Mouse (Mus musculus): ENCODE data around the gene Ncapd2.

DNA sequence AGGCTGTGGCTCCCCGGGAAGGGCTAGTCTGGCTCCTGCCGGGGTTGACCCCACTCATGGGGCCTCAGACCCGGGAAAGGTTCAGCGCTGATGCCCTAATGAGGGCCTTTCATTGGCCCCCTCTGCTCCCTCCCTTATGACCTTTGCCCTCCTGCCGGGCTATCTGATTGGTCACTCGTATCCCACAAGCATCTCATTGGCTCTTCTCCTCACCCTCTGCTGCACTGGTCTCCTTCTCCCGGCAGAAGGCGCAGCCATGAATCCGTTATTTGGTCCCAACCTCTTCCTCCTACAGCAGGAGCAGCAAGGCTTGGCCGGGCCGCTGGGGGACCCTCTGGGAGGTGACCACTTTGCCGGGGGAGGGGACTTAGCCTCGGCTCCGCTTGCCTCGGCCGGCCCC is 46.5 kb downstream of the Ncapd2 start, which contains the start of gene Iffo1:
- TF ChIP-seq CTCF (IDR thresholded peaks at IDR 0.05; ENCODE audit: low read depth, low read length) = no peak
- peak; percentile 53 for TF ChIP-seq POLR2A (IDR thresholded peaks at IDR 0.05; ENCODE audit: insufficient read depth, low read length)
- no peak for TF ChIP-seq EP300 (IDR thresholded peaks at IDR 0.05; ENCODE audit: insufficient read depth, low read depth, low read length)

All from ES-Bruce4 (cell line).